Mouse (Mus musculus): ENCODE measurements around the gene Sult2b1. TPM values are rescaled to one million over a fixed set of nuclear protein-coding genes. Genes with fewer than 3 reads are reported as not detected.
A peak's percentile ranks its signal among the peaks of the same experiment; 100 is the strongest.

Gene Sult2b1
- polyA plus RNA-seq, 1 experiment from 2014 or later = 0.08 TPM

DNA sequence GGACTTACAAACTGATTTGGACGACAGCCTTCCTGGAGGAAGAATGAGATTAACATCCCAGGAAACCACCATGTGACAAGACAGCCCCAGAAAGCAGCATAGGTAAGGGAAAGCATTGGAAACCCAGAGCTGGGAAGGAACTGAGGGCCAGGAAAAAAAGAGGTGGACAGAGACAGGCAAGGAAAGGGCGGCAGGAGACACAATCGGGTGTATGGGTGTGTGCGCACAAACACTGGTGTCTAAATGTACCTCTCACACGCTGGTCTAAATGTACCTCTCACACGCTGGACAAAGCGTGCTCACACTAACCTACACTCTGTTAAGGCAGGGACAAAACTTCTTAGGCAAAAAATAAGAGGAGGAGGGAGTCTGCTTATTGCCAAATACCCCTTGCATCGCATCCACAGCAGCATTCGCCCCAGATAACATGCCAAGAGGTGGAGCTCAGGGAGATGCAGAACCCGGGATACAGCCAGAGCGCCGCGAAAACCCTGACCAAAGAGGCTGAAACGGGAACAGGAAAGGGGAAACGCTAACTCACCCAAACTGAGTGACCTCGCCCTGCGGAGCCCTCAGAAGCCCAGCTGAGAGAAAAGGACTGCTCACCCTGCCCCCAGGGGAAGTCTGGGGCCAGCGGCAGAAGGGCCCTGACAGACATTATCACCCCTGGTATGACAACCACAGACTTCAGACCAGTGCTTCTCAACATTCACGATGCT, 68.6 kb downstream of the Sult2b1 start:
- ATAC-seq (ENCODE audit: low read depth) = no peak
- H3K36me3 ChIP-seq (ENCODE audit: control insufficient read depth, insufficient read depth) = peaks cover 35% of the 10 kb centered on the region
- H3K4me2 ChIP-seq (ENCODE audit: low read depth, low read length) = peak overlapping the region; percentile 96
- H3K9me3 ChIP-seq (replicated peaks; ENCODE audit: control insufficient read depth, low read length) = no peaks in the 10 kb centered on the region
- H3K4me1 ChIP-seq (ENCODE audit: control insufficient read depth, low read depth, low read length) = peaks cover 60% of the 10 kb centered on the region
- peak overlapping the region; percentile 83 for H3K9ac ChIP-seq (ENCODE audit: low read depth, low read length)
- H3K4me3 ChIP-seq (ENCODE audit: low read depth, low read length) = peak overlapping the region; percentile 87
- WGBS (ENCODE audit: insufficient replicate concordance) = 45% methylated on average over 19 of the region's 19 CpGs
- peak overlapping the region; percentile 72 for H3K27ac ChIP-seq (ENCODE audit: low read length)
- H3K27me3 ChIP-seq (ENCODE audit: control insufficient read depth, insufficient read depth, low read depth, low read length) = no peaks in the 10 kb centered on the region

DNA sequence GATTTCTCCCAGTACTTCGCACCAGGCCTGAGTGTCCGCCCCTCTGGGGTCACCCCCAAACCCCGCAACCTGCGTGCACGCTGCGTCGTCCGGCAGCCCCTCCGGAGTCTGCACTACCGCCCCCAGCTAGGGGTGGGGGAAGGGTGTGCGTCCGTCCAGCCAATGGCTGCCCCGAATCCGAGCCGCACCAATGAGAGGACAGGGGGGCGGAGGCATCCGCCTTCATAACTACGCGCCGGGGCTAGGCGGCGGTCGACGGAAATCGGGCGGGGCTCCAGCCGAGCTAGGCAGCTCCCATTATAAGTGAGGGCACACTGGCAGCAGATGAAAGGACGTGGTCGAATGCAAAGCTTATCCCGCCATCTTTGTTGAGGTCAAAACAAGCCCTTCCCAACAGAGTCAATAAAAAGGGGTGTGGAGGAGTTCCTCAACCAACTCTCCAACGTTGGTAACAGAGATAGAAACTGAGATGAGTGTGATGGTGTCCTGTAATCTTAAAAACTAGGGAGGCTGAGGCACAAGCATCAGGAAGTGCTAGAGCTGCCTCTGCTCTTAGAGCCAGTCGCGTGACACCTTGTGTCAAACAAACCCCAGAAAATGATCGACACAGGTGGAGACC, 69.3 kb downstream of the Sult2b1 start, which contains the start of gene Rpl18:
Gene Rpl18, plus strand, starts transcription at position 368 of the 619 bp plus-strand sequence.
- WGBS (ENCODE audit: insufficient replicate concordance) = 6% methylated on average over 32 of the region's 34 CpGs
- peak; percentile 89 for ATAC-seq (ENCODE audit: low read depth)
- Histone ChIP-seq H3K4me2 (ENCODE audit: low read depth, low read length) (peak within 1 kb of the TSS; percentile 96), H3K9ac (ENCODE audit: low read depth, low read length) (peak within 1 kb of the TSS; percentile 83), H3K9me3 (replicated peaks; ENCODE audit: control insufficient read depth, low read length) (no peaks in the 10 kb centered on the region), H3K27me3 (ENCODE audit: control insufficient read depth, insufficient read depth, low read depth, low read length) (no peaks in the 10 kb centered on the region), H3K4me3 (ENCODE audit: low read depth, low read length) (peak within 1 kb of the TSS; percentile 87), H3K36me3 (ENCODE audit: control insufficient read depth, insufficient read depth) (peaks cover 28% of the 10 kb centered on the region), H3K4me1 (ENCODE audit: control insufficient read depth, low read depth, low read length) (peaks cover 58% of the 10 kb centered on the region), H3K27ac (ENCODE audit: low read length) (peak within 1 kb of the TSS; percentile 72)

DNA sequence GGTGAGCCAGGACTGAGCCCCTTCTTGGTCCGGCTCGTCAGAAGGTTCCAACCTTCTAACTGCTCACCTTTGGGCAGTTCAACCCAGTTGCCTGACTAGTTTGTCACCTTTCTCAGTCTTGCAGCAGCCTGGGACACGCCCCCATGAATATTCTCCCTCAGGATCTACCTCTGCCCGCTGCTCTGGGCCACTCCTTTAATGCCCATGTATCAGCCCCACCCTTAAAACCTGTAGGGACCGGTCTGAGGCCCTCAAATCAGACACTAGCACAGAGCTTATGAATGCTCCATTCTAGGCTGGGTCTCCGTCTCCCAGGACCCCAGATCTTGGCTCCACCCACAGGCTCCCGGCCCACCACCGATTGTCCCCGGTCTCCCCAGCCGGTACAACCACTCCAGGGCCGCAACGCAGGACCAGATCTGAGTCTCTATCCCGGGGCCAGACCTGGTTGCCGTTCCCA, 69.8 kb downstream of the Sult2b1 start:
- peak; percentile 33 for ATAC-seq (ENCODE audit: low read depth)
- H3K27ac ChIP-seq (ENCODE audit: low read length) = peak overlapping the region; percentile 70
- peaks cover 24% of the 10 kb centered on the region for H3K36me3 ChIP-seq (ENCODE audit: control insufficient read depth, insufficient read depth)
- H3K9me3 ChIP-seq (replicated peaks; ENCODE audit: control insufficient read depth, low read length) = no peaks in the 10 kb centered on the region
- WGBS (ENCODE audit: insufficient replicate concordance) = 8% methylated on average over 14 of the region's 14 CpGs
- H3K4me2 ChIP-seq (ENCODE audit: low read depth, low read length) = peak overlapping the region; percentile 96
- H3K9ac ChIP-seq (ENCODE audit: low read depth, low read length) = peak overlapping the region; percentile 74
- no peaks in the 10 kb centered on the region for H3K27me3 ChIP-seq (ENCODE audit: control insufficient read depth, insufficient read depth, low read depth, low read length)
- H3K4me3 ChIP-seq (ENCODE audit: low read depth, low read length) = peak overlapping the region; percentile 87
- peaks cover 54% of the 10 kb centered on the region for H3K4me1 ChIP-seq (ENCODE audit: control insufficient read depth, low read depth, low read length)

DNA sequence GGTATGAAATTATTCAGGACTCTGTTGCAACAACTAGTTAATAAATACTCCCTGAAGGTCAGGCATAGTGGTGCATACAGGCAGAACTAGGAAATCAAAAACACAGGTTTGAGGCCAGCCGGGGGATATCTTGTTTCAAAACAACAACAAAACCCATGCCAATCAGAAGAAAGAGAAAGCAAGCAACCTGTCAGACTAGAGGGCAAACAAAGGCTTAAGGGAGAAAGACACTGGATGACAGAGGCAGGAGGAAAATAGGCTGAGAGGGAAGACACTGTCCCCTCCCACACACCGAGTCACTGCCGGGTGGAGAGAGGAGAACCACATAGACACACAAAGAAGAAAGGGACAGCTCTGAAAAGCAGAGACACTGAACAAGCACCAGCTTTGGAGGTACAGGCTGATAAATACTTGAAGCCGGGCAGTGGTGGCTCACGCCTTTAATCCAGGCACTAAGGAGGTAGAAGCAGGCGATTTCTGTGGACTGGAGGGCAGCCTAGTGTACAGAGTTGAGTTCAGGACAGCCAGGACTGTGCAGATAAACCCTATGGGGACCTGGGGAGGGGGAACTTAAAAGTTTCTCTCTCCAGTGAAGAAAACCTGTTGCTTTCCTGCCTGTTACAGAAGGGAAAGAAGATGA, 70.5 kb downstream of the Sult2b1 start:
- Histone ChIP-seq H3K27me3 (ENCODE audit: control insufficient read depth, insufficient read depth, low read depth, low read length) (no peaks in the 10 kb centered on the region), H3K4me2 (ENCODE audit: low read depth, low read length) (peak overlapping the region; percentile 96), H3K36me3 (ENCODE audit: control insufficient read depth, insufficient read depth) (peaks cover 19% of the 10 kb centered on the region), H3K4me3 (ENCODE audit: low read depth, low read length) (peak overlapping the region; percentile 87), H3K9ac (ENCODE audit: low read depth, low read length) (peak overlapping the region; percentile 74), H3K9me3 (replicated peaks; ENCODE audit: control insufficient read depth, low read length) (no peaks in the 10 kb centered on the region), H3K4me1 (ENCODE audit: control insufficient read depth, low read depth, low read length) (peaks cover 47% of the 10 kb centered on the region), H3K27ac (ENCODE audit: low read length) (peak overlapping the region; percentile 70)
- ATAC-seq (ENCODE audit: low read depth) = no peak
- WGBS (ENCODE audit: insufficient replicate concordance) = 73% methylated on average over 6 of the region's 6 CpGs

DNA sequence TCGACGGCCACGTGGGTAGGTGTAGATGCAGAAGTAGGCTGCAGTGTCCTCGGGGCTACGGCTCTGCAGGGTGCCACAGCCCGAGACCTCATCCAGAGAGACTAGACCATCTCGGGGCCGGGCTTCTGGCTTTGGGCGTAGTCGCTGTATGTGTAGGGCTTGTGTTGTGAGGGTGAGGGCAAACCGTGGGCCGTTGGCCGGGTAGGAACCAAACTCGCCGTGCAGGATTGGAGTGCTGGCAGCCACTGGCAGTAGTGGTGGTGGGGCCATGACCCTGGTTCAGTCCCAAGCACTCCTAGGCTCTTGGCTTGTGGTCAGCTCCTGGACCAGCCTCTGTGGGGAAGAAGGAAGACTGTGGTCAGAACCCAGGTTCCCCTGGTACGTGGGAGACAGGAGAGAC, 71.1 kb downstream of the Sult2b1 start:
- WGBS (ENCODE audit: insufficient replicate concordance) = 85% methylated on average over 16 of the region's 16 CpGs
- Histone ChIP-seq H3K27me3 (ENCODE audit: control insufficient read depth, insufficient read depth, low read depth, low read length) (no peaks in the 10 kb centered on the region), H3K9me3 (replicated peaks; ENCODE audit: control insufficient read depth, low read length) (no peaks in the 10 kb centered on the region), H3K27ac (ENCODE audit: low read length) (peak overlapping the region; percentile 70), H3K4me3 (ENCODE audit: low read depth, low read length) (no peak overlapping the region), H3K4me1 (ENCODE audit: control insufficient read depth, low read depth, low read length) (peaks cover 48% of the 10 kb centered on the region), H3K36me3 (ENCODE audit: control insufficient read depth, insufficient read depth) (peaks cover 19% of the 10 kb centered on the region), H3K9ac (ENCODE audit: low read depth, low read length) (no peak overlapping the region), H3K4me2 (ENCODE audit: low read depth, low read length) (no peak overlapping the region)
- no peak for ATAC-seq (ENCODE audit: low read depth)

DNA sequence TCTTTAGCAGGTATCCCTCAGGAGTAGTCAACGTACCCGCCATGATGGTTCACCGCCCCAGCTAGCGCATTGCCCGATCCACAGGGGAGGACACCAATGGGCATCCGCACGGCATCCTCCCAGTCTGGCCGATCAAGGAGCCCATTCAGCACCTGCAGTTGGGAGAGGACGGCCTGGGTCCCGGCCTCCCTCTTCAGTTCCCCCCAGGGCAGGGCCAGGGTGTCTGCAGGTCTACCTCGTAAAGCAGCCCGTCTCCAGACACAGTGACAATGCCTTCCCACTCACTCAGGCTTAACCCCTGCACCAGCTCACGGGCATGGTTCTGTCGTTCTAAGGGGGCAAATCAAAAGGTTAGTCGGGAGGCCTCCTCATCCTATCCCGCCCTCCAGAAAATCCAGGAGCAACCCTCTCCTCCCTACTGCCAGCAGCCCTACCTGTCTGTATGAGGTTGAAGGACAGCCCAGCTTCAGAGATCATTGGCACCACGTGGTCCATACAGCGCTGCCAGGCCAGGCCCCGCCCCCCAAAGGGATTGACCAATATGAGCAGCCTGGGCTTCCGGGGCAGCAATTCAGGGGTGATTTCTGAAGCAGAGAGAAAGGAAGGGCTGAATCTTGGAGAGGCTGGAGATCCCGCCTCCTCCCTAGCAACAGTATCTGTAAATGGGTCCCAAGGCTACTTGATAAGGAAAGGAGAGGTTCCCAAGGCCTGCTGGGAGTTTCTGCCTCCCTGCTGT, 72.3 kb downstream of the Sult2b1 start:
- Histone ChIP-seq H3K4me3 (ENCODE audit: low read depth, low read length) (no peak overlapping the region), H3K9me3 (replicated peaks; ENCODE audit: control insufficient read depth, low read length) (no peaks in the 10 kb centered on the region), H3K36me3 (ENCODE audit: control insufficient read depth, insufficient read depth) (peaks cover 19% of the 10 kb centered on the region), H3K4me1 (ENCODE audit: control insufficient read depth, low read depth, low read length) (peaks cover 60% of the 10 kb centered on the region), H3K9ac (ENCODE audit: low read depth, low read length) (no peak overlapping the region), H3K27ac (ENCODE audit: low read length) (no peak overlapping the region), H3K4me2 (ENCODE audit: low read depth, low read length) (no peak overlapping the region), H3K27me3 (ENCODE audit: control insufficient read depth, insufficient read depth, low read depth, low read length) (no peaks in the 10 kb centered on the region)
- ATAC-seq (ENCODE audit: low read depth) = no peak
- 81% methylated on average over 21 of the region's 21 CpGs for WGBS (ENCODE audit: insufficient replicate concordance)

DNA sequence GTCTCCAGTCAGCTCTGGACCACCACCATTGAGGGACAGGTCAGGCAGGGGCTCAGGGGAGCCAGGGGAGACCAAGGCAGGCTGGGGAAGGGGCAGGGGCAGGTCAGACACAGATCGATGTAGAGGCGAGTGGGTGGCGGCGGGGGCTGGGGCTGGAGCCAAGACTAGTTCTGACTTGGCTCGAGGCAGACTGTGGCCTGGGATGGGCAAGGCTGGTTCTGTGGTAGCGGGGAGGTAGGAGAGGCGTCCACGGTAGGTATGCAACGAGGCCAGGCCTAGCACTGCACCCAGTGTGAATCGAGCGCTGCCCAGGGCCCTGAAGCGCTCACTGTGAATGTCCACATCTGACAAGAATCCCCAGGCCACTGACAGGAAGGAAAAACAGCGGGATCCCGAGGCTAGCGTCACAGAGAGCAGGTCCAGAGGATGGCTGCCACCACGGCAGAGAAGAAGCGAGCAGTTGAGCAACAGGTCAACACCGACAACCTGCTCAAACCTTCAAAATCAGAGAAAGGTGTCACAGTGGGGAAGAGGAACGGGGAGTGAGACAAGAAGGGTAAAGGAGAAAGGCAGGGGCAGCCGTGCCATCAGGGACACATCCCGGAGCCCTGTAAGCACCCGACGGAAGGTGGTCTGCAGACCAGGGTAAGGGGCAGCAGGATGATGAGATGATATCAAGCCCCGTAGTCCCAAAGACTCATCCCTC, 73.0 kb downstream of the Sult2b1 start:
- H3K4me1 ChIP-seq (ENCODE audit: control insufficient read depth, low read depth, low read length) = peaks cover 60% of the 10 kb centered on the region
- no peak overlapping the region for H3K9ac ChIP-seq (ENCODE audit: low read depth, low read length)
- 82% methylated on average over 24 of the region's 24 CpGs for WGBS (ENCODE audit: insufficient replicate concordance)
- H3K9me3 ChIP-seq (replicated peaks; ENCODE audit: control insufficient read depth, low read length) = no peaks in the 10 kb centered on the region
- H3K27me3 ChIP-seq (ENCODE audit: control insufficient read depth, insufficient read depth, low read depth, low read length) = no peaks in the 10 kb centered on the region
- H3K27ac ChIP-seq (ENCODE audit: low read length) = no peak overlapping the region
- no peak for ATAC-seq (ENCODE audit: low read depth)
- H3K4me2 ChIP-seq (ENCODE audit: low read depth, low read length) = no peak overlapping the region
- H3K4me3 ChIP-seq (ENCODE audit: low read depth, low read length) = no peak overlapping the region
- H3K36me3 ChIP-seq (ENCODE audit: control insufficient read depth, insufficient read depth) = peaks cover 19% of the 10 kb centered on the region

DNA sequence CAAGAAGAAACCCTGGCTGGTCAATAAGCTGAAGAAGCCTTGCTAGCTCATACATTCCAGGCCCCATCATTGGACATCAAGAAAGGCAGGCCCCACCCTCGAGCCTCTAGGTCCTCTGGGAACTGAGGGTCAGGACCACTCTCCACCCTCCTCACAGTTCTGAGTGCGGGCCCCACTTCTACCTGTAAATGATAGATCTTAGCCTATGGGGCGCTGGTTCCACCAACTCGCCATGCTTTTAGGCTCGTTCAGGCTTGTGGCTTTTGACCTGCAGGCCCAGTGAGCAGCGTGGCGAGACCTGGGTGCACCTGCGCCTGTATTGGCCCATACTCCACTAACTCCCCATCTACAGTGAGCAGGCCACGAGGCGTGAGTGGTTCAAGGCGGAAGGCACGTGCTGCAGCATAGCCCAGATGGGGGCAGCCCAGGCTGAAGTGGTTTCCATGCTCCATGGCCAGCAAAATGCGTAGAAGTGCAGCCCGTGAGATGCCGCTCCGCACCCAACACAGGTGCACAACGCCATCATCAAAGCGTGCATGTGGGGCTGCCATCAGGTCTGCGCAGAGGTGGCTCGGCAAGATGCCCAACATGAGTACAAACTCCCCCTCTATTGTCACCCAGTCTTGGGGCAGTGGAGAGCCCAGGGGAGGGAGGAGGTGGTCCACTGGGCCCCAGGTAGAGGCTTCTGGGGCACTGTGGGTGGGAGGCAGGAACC, 73.8 kb downstream of the Sult2b1 start:
- no peak overlapping the region for H3K4me3 ChIP-seq (ENCODE audit: low read depth, low read length)
- H3K9ac ChIP-seq (ENCODE audit: low read depth, low read length) = no peak overlapping the region
- peaks cover 19% of the 10 kb centered on the region for H3K36me3 ChIP-seq (ENCODE audit: control insufficient read depth, insufficient read depth)
- ATAC-seq (ENCODE audit: low read depth) = no peak
- H3K9me3 ChIP-seq (replicated peaks; ENCODE audit: control insufficient read depth, low read length) = no peaks in the 10 kb centered on the region
- WGBS (ENCODE audit: insufficient replicate concordance) = 85% methylated on average over 20 of the region's 20 CpGs
- H3K27ac ChIP-seq (ENCODE audit: low read length) = no peak overlapping the region
- peaks cover 60% of the 10 kb centered on the region for H3K4me1 ChIP-seq (ENCODE audit: control insufficient read depth, low read depth, low read length)
- H3K4me2 ChIP-seq (ENCODE audit: low read depth, low read length) = no peak overlapping the region
- H3K27me3 ChIP-seq (ENCODE audit: control insufficient read depth, insufficient read depth, low read depth, low read length) = no peaks in the 10 kb centered on the region

Measured in liver, embryonic 16.5 days (tissue).